Mouse (Mus musculus): Measurements from ENCODE around the gene Taldo1. TPM values are rescaled to one million over a fixed set of nuclear protein-coding genes. Genes with fewer than 3 reads are reported as not detected.
"Not testable (repeated sequence)": the region's sequence is repeated elsewhere in the genome, so short reads cannot be mapped to it uniquely, and the experiment has no call there.

Taldo1 gene
- total RNA-seq, 2 experiments from 2014 or later, result 102 to 119 TPM

DNA sequence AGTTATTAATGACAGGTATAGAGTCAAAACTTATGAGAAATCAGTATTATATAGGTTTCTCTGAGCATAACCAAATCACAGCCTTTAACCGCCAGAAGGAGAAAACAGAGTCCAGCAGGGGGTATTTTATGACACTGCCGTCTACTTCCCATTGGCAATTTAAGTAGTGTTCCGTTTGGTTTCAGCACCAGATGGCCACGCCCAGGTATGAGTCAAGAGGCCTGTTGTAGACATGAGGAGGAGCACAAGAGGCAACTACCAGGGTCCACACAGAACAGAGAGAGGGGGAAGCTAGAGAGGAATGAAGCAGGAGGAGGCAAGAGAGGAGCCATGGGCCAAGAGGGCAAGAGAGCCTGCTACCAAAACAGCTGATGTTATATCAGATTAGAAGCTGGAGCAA lies 12.4 kb upstream of the Taldo1 start:
- intact Hi-C loops (cut with DNase I), result no loop called here
- no peak for DNase-seq (ENCODE audit: low spot score in 2 of 2)

DNA sequence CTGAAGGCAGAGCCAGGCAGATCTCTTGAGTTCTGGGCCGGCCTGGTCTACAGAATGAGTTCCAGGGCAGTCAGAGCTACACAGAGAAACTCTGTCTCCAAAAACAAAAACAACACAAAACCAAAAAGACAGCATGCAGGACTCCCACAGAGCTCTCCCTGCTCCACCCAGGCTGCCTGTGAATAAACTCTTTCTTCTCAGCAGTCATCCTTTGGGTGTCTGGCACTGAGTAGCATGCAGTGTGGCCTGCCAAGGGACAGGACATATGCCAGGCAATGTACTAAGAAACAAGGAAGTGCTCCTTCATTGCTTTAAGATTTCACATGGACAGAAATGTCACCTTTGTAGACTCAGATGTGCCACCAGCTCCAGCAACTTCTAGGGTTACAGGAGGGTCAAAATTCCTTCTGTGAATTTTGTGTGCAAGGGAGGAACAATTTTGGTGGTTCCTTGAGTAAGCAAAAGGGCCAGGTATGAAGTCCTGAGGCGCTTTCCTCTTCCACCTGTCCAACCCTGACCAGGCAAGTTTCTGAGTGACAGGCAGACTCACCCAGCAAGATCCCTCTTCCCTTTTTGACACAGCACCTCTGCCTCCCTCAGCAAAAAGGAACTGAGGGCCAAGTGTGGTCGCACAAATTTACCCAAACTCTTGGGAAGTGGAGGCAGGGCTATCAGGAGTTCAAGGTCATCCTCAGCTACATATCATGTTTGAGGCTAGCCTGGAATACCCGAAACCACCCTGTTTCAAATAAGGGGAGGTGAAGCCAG lies 10.7 kb upstream of the Taldo1 start:
- DNase-seq (ENCODE audit: low spot score in 2 of 2), result no peak
- intact Hi-C loops (cut with DNase I), result no loop called here

DNA sequence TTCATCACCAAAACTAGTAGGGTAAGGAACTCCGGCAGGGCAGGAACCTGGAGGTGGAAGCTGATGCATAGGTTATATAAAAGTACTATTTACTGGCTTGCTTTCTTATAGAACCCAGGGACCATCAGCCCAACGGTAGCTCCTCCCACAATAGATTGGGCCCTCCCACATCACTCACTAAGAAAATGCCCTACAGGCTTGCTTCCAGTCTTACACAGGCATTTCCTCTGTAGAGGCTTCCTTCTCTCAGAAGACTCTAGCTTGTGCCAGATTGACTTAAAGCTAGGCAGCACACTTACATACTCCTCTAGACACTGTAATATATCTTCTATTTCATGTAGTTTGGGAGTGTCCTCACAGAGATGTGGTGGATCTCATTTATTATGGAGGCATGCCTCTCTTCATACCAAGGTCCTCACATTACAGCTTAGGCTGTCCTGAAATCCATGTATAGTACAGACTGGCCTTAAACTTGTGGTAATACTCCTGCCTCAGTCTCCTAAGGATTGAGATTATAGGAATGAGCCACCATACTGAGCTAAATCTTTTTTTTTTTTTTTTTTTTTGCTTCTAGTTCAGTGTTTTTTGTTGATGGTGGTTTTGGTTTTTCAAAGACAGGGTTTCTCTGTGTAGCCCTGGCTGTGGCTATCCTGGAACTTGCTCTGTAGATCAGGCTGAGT lies 4.1 kb upstream of the Taldo1 start:
- intact Hi-C loops (cut with DNase I), result no loop called here
- no peak for DNase-seq (ENCODE audit: low spot score in 2 of 2)

DNA sequence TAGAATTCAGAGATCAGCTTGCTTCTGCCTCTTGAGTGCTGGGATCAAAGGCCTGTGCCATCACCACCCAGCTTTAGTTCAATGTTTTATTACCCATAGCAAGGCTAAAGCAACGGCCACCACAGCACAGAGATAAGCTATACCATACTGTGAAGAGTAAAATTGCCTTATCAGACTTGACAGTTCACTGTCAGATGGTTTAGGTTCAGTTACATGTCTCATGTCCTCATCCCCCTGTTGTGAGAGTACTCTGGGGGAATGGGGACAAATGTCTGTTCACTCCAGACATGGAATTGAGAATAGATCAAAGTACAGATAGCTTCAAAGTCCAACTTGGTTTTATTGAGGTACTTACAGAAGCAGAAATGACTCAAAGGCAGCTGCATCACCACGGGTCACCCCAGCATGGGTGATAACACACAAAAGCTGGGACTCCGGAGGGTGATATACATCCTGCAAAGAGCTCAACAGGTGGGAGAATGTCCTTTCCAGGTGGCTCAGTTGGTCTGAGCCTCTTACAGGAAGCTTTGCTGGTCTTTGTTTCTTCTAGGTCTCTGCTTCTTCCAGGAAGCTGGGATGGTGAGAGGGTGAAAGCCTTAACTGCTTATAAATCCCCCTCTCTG lies 3.4 kb upstream of the Taldo1 start:
- no peak for DNase-seq (ENCODE audit: low spot score in 2 of 2)
- intact Hi-C loops (cut with DNase I), result no loop called here

DNA sequence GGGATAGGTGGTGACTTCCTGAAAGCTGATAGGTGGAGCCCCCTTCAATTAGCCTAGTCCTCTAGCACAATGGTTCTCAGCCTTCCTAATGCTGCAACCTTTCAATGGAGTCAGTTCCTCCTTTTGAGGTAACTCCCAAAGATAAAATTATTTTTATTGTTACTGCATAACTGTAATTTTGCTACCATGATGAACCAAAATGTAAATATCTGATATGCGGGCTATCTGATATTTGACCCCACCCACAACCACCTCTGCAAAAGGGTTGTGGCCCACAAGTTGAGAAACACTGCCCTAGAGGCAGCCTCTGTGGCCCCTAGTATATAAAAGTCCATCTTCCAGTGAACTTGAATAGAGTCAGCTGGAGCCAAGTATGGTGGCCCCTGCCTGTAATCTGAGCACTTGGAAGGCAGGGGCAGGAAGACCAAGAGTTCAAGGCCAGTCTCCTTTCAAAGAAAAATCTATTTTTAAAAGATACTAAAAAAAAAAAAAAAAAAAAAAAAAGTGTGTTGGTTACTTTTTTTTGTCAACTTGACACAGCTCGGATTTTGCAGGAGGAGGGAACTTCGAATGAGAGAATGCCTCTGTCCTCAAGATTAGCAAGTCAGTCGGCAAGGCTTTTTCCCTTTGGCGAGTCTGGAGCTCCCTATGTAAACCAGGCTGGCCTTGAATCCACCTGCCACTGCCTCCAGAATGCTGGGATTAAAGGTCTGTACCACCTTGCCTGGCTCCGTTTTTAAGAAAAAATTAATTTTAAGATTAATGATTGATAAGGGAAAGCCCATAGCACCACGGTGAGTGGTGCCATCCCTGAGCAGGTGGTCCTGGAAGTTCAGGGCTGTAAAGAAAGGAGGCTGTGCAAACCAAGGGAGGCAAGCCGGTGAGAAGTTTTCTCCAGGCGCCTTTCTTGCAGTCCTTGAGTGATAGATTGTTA lies 1.4 kb upstream of the Taldo1 start:
- DNase-seq (ENCODE audit: low spot score in 2 of 2), result no peak
- intact Hi-C loops (cut with DNase I), result no loop called here

DNA sequence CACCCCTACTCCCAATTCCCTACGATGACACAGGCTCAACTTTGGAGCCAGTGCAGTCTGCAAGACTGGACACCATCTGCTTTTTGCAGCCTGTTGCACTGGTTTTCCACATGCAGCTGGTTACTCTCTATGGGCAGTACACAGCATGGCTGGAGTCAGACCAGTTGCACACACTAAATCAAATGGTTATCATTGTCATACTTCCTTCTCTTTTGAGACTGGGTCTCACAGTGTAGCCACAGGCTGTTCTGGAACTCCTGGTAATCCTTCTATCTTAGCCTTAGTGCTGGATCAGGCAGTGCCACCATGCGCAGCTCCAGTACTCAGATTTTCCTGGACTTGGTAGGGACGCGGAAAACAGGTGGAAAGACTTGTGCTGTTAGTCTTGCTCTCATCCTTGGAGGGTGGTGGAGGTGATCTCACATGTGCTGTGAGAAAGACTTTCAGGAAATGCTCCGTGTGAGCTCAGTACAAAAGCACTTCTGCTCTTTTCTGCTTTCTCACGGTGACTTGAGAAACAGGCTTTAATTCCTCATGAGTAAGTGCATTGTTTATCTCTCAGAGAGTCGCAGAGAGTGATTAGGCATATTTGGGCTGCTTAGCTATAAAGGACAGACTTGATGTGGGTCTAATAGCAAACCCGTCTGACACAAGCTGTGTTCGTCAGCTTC lies 688 bp downstream of the Taldo1 start:
- intact Hi-C loops (cut with DNase I), result no loop called here

DNA sequence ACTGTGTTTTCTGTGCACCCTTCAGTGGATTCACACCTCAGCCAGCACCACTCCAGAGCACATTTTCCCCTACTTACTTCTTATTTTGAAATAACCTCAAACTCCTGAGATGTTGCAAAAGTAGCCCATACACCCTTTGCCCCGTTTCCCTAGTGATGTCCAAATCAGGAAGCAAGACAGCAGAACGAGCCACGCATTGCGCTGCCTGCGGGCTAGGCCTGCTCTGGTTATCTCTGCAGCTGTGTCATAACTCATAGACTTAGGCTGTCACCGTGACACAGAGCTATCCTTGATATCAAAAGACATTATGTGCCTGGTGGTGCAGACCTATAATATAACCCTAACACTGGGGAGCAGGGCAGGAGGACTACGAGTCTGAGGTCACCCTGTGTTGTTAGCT lies 2.2 kb downstream of the Taldo1 start:
- DNase-seq (ENCODE audit: low spot score in 2 of 2), result no peak
- intact Hi-C loops (cut with DNase I), result no loop called here

More for the DNA sequence above, 688 bp downstream of the Taldo1 start:
- DNase-seq (ENCODE audit: low spot score in 2 of 2), result no peak

DNA sequence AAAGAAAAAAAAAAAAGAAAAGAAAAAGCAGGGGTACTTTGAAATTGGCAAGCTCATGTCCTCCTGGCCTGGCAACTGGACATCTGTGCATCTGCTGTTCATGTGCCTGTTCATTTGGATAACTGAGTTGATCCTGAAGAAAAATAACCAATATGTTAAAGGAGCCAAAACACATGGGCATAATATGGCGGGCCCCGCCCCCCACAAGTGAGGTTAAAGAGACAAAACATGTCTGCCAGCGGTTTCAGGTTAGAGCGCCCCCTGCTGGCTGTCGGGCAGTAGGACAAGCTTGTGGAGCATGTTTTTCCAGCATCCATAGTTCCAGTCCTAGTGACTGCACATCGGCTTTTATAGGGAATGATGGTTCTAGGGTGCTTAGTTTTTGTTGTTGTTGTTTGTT lies 2.8 kb downstream of the Taldo1 start:
- intact Hi-C loops (cut with DNase I), result no loop called here
- DNase-seq (ENCODE audit: low spot score in 2 of 2), result peak; percentile 51 to 82

DNA sequence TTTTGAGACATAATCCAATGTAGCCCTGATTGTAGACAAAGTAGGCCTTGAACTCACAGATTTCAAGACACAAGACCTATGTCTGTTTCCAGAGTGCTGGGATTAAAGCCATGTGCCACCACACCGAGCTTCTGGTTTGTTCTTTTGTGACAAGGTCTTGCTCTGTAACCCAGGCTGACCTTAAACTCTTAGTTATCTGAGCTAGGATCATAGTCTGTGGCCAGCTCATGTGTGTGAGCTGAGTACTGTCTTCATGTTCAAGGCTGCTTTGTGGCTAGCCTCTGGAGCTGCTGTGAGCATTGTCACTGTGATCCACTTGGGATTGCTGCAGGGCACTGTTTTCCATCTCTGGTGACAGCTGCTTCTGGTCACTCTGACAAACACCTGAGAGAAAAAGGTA lies 3.3 kb downstream of the Taldo1 start:
- DNase-seq (ENCODE audit: low spot score in 2 of 2), result no peak
- intact Hi-C loops (cut with DNase I), result no loop called here

DNA sequence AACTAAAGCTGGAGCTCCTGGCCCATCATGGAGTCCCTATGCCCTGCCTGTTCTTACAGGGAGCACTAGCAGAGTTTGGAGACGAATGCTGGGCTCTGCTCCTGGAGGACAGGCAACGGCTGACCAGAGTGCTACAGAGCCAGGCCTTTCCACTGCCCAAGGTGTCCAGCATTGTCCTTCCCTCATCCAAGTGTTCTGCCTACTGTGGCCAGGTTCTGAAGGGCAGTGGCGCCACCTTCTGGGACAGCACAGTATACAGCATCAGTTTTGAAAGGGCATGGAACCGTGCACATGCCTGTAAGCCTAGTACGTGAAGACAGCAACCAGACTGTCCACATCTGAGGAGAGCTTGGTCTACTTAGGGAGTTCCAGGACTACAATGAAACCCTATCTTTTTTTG lies 11.3 kb downstream of the Taldo1 start:
- DNase-seq (ENCODE audit: low spot score in 2 of 2), result peak; percentile 36 to 58
- intact Hi-C loops (cut with DNase I), result no loop called here

DNA sequence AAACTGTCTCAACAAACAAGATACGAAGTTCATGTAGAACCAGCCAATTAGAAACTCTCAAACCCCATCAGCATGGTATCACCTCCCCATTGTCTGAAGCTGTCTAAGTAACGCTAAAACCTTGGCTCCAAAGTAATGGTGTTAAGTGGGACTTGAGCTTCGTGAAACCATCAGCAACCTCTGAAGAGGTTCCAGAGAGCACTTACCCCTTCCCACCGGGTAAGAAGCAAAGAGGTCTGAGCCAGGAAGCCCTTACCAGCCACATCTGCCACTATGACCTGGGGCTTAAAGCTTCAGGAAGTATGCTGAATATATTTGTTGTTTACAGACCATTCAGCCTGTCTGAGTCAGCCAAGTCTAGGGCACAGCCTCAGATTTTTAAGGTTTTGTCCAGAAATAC lies 13.5 kb downstream of the Taldo1 start:
- DNase-seq (ENCODE audit: low spot score in 2 of 2), result no peak
- intact Hi-C loops (cut with DNase I), result no loop called here

DNA sequence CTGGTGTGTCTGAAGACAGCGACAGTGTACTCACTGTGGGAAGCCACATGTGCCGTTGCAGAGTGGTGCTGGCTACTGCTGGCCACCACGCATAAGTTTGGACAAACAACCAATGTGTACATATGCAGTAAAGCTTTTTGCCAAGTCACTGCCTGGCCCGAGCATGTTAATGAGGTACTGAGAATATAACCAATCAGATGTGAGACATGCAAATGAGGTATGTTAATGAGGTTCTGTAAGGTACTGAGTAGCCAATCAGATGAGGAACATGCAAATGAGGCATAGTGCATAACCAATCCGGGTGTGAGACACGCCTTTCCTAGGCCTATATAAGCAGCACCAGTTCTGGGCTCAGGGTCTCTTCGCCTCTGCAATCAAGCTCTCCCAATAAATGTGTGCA lies 15.7 kb downstream of the Taldo1 start:
- DNase-seq (ENCODE audit: low spot score in 2 of 2), result not testable (repeated sequence)
- intact Hi-C loops (cut with DNase I), result loop anchor here (2.0 kb wide), 1 partner anchor 117 kb away; no protein-coding TSS in a partner anchor

DNA sequence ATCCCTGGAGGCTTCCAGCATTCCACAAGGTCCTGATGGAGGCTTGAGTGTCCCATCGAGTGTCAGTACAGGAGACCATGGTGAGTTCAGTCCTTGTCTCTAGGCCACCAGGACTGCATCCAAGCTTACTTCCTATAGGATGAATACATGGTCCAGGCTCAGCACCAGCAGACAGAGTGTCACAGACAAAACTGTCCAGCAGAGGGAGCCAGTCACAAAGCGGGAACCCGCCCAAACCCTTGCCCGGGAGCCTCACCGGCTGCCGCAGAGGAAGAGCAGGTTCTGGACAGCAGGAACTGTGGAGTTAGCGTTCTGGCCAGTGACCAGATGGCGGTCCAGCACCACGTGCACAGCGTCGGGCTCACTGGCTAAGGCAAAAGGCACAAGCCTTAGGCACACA lies 16.8 kb downstream of the Taldo1 start:
- peak; percentile 89 to 90 for DNase-seq (ENCODE audit: low spot score in 2 of 2)
- intact Hi-C loops (cut with DNase I), result loop anchor here (2.0 kb wide), 1 partner anchor 116 kb away; no protein-coding TSS in a partner anchor

DNA sequence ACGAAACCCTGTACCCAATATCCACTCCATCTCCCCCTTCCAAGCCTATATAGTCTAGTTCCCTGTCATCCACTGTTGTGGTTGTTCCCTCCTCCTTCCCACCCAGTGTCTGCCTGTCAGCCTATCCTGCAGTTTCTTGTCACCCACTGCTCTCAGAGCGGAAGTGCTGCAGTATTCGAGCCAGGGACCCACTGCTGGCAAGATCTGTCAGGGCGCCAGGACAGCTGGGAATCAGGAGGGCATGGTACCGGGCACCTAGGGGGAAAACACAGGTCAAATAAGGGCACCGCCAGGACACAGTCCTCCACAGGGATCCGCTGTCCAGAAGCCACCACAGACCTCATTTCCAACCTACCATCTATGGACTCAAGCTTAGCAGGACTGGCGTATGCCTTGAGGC lies 18.6 kb downstream of the Taldo1 start:
- intact Hi-C loops (cut with DNase I), result no loop called here

DNA sequence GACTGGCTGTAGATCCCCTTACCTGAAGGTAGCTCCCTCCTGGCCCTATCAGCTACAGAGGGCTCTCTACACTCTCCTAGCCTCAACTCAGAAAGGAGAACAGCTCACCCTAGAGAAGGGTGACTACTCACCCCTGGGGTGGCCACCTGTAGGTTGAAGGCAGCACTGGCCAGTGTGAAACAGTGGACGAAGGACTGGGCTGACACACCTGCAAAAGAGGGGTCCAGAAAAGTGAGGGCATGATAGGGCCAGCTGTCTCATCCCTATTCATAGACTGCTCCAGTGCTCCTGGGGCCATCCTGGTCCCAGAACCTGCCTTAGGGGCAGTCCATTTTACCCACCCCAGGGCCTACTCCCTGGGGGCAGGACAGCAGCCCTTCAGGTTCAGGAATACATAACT lies 19.7 kb downstream of the Taldo1 start:
- intact Hi-C loops (cut with DNase I), result no loop called here
- no peak for DNase-seq (ENCODE audit: low spot score in 2 of 2)

More for the DNA sequence above, 18.6 kb downstream of the Taldo1 start:
- no peak for DNase-seq (ENCODE audit: low spot score in 2 of 2)

DNA sequence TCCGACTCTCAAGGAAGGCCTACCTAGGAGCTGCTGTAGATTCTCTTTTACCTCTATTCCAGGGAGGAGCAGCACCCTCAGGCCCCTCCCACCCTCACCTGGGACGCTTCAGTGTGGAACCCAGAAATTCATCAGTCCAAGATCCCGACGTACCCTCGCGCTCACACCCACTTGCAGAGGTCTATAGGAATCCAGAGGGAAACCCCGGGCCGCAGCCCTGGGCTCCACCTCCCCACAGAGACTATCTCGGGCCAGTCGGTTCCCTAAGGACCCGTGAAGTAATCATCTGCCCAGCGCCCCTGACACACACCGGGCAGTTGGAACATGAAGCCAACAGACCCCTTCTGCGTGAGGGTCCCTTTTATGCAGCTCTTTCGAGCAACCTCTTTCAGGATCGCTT lies 21.3 kb downstream of the Taldo1 start:
- no peak for DNase-seq (ENCODE audit: low spot score in 2 of 2)
- intact Hi-C loops (cut with DNase I), result no loop called here

DNA sequence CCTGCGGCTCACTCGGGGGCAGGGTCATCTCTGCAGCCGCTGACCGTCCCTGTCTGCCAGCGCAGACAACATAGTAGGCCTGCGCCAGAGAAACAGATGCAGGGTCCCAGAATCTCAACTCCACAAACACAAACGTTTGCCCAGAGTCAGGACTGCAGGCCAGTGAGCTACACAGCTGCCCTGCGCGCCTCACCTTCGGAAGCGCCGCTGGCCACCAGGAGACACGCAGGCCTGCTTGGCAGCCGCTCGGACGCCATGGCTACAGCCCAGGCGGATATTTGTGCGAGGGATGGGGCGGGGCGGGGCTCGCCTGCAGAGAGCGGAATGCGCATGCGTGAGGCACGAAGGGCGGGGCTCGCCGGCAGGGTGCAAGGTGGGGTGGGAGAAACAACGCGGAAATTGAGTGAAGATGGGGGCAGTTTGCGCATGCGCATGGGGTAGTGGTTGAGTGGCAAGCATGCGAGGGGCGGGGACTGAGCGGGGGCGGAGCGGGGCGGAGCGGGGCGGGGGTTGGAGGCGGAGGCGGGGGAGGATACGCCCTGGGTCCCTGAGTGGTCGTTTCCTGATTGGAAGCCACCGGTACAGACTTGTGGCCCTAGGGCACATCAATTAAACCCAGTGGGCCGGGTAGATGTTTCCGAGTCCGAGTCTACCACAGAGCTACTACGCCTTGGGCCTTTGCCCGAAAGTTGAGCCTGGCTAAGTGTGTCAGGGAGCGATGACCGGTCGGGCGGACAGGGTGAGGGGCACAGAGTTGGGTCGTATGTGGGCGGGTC lies 22.0 kb downstream of the Taldo1 start, which contains the start of gene Gatd1:
Gene Gatd1, minus strand, starts transcription at position 328 of the 776 bp plus-strand sequence.
- intact Hi-C loops (cut with DNase I), result no loop called here
- DNase-seq (ENCODE audit: low spot score in 2 of 2), result peak; percentile 99 to 100

DNA sequence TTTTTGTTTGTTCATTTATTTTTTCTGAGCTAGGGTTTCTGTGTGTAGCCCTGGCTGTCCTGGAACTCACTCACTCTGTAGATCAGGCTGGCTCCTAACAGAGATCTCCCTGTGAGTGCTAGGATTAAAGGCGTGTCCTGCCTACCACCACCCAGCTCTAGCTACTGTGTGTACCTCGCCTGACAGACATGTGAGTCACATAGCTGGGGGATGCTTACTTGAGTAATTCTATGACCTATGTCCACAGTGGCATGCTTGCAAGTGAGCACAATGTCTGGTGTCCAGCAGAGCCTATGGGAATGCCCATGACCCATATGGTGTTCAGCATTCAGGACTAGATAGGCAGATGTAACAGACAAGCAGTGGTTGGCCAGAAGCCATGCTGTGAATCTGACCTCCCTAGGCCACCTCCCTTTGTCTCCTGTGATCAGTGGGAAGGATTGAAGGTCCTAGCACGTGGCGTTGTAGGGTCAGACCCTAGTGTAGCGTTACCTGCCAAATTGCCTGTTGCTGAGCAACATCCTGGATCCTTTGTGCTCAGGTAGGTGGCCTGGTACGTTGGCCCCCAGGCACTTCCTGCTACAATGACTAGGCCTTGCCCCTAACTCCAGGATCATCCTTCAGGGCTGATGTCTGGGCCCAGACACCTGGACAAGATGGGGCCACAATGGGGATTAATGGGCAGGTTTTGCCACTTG lies 24.3 kb downstream of the Taldo1 start:
- intact Hi-C loops (cut with DNase I), result no loop called here
- no peak for DNase-seq (ENCODE audit: low spot score in 2 of 2)

Data from left cerebral cortex, postnatal 14 days (tissue).